Mouse (Mus musculus): ENCODE data around the gene Nxph3. TPM values are rescaled to one million over a fixed set of nuclear protein-coding genes. Genes with fewer than 3 reads are reported as not detected.

Nxph3 gene
- 0.51 and 0.75 TPM in 2 replicates for polyA plus RNA-seq (2015; fragmentation: Nextera tagmentation; extraction: Ambion mirVana)

DNA sequence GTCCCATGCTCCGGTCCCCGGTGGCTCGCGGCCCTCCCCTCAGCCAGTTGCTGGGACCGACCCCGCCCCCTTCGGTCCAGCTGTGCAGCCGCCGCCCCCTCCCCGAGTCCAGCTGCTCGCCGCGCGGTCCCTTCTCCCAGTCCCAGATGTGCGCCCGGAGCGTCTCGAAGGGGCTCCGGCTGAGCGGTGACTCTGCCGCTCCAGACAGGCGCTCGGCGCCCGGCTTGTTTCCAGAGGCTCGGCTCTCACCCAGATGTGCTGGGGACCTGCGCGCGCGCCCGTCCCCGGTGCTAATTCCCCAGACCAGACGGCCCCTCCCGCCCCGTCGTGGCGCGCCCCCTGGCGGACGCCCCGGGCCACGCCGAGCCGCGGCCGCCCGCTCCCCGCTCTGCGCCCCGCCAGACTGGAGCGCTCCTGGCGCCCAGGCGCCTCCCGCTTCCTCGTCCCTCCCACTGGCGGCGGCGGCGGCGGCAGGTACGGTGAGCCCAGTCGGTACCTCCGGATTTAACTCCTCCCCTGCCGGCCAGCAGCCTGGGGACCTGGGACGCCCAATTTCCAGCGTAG is at the start of gene Nxph3:
TSS of gene Nxph3 (minus strand) at position 273 of the 564 bp plus-strand sequence.
- H3K27ac ChIP-seq, result no peak within 1 kb of the TSS
- peak within 1 kb of the TSS; percentile 46 for H3K4me3 ChIP-seq (replicated peaks; ENCODE audit: low read depth, low read length)
- H3K36me3 ChIP-seq (ENCODE audit: insufficient read depth, low read length), result no peaks in the 10 kb centered on the region
- peak within 1 kb of the TSS; percentile 23; the same call in 1 of the 2 replicates for H3K9ac ChIP-seq (ENCODE audit: low read depth, low read length)
- H3K9me3 ChIP-seq (replicated peaks; ENCODE audit: low read length), result no peaks in the 10 kb centered on the region
- peak; percentile 33; the same call in 1 of the 2 replicates for ATAC-seq (replicated peaks; ENCODE audit: low FRiP score, low read depth)
- TF ChIP-seq CTCF (IDR thresholded peaks at IDR 0.05; ENCODE audit: low read depth), result peak; percentile 50
- peaks cover 28% of the 10 kb centered on the region; the same call in 1 of the 2 replicates for H3K27me3 ChIP-seq (ENCODE audit: insufficient read depth, low read length)
- H3K4me2 ChIP-seq (ENCODE audit: low read length), result peak within 1 kb of the TSS; percentile 82
- no peaks in the 10 kb centered on the region; the same call in 1 of the 2 replicates for H3K4me1 ChIP-seq (replicated peaks; ENCODE audit: insufficient read depth, low read length)
- 4% methylated on average over 52 of the region's 66 CpGs for WGBS
- DNase-seq (ENCODE audit: low spot score), result peak; percentile 50

GRCm38 (mm10) chr11:95563849-95564248 is 49.5 kb upstream of the Nxph3 start:
- ATAC-seq (replicated peaks; ENCODE audit: low FRiP score, low read depth) (no peak), DNase-seq (ENCODE audit: low spot score) (no peak)
- Histone ChIP-seq H3K9me3 (replicated peaks; ENCODE audit: low read length) (no peaks in the 10 kb centered on the region), H3K4me3 (replicated peaks; ENCODE audit: low read depth, low read length) (no peak overlapping the region), H3K4me1 (replicated peaks; ENCODE audit: insufficient read depth, low read length) (0 out of 2 replicates have a peak, but pooled peaks cover under 1% of the 10 kb centered on the region), H3K36me3 (ENCODE audit: insufficient read depth, low read length) (no peaks in the 10 kb centered on the region), H3K9ac (ENCODE audit: low read depth, low read length) (no peak overlapping the region), H3K27ac (no peak overlapping the region), H3K27me3 (ENCODE audit: insufficient read depth, low read length) (no peaks in the 10 kb centered on the region), H3K4me2 (ENCODE audit: low read length) (no peak overlapping the region)
- WGBS, result 93% methylated on average over 5 of the region's 5 CpGs
- 0 out of 2 replicates have a peak, but pooled peaks have one; percentile 8 for TF ChIP-seq CTCF (IDR thresholded peaks at IDR 0.05; ENCODE audit: low read depth)

- DNase-seq (ENCODE audit: low spot score), result no peak
- no peaks in the 10 kb centered on the region for H3K36me3 ChIP-seq (ENCODE audit: insufficient read depth, low read length)
- H3K4me3 ChIP-seq (replicated peaks; ENCODE audit: low read depth, low read length), result no peak overlapping the region
- TF ChIP-seq CTCF (IDR thresholded peaks at IDR 0.05; ENCODE audit: low read depth), result no peak
- no peak for ATAC-seq (replicated peaks; ENCODE audit: low FRiP score, low read depth)
- no peaks in the 10 kb centered on the region for H3K27me3 ChIP-seq (ENCODE audit: insufficient read depth, low read length)
- no peaks in the 10 kb centered on the region for H3K9me3 ChIP-seq (replicated peaks; ENCODE audit: low read length)
- H3K9ac ChIP-seq (ENCODE audit: low read depth, low read length), result no peak overlapping the region
- H3K4me1 ChIP-seq (replicated peaks; ENCODE audit: insufficient read depth, low read length), result no peaks in the 10 kb centered on the region
- no peak overlapping the region for H3K4me2 ChIP-seq (ENCODE audit: low read length)
- WGBS, result 61% methylated on average over 3 of the region's 3 CpGs
- H3K27ac ChIP-seq, result no peak overlapping the region
These were observed 46.4 kb upstream of the Nxph3 start for GRCm38 (mm10) chr11:95560773-95561172.

GRCm38 (mm10) chr11:95559761-95560160 is 45.4 kb upstream of the Nxph3 start:
- TF ChIP-seq CTCF (IDR thresholded peaks at IDR 0.05; ENCODE audit: low read depth), result no peak
- no peaks in the 10 kb centered on the region for H3K9me3 ChIP-seq (replicated peaks; ENCODE audit: low read length)
- H3K4me1 ChIP-seq (replicated peaks; ENCODE audit: insufficient read depth, low read length), result no peaks in the 10 kb centered on the region; the same call in 1 of the 2 replicates
- WGBS, result 68% methylated on average over 2 of the region's 2 CpGs
- H3K27ac ChIP-seq, result no peak overlapping the region
- no peak overlapping the region for H3K9ac ChIP-seq (ENCODE audit: low read depth, low read length)
- no peak for ATAC-seq (replicated peaks; ENCODE audit: low FRiP score, low read depth)
- DNase-seq (ENCODE audit: low spot score), result no peak
- no peak overlapping the region for H3K4me3 ChIP-seq (replicated peaks; ENCODE audit: low read depth, low read length)
- H3K36me3 ChIP-seq (ENCODE audit: insufficient read depth, low read length), result no peaks in the 10 kb centered on the region
- no peaks in the 10 kb centered on the region for H3K27me3 ChIP-seq (ENCODE audit: insufficient read depth, low read length)
- no peak overlapping the region for H3K4me2 ChIP-seq (ENCODE audit: low read length)

- Histone ChIP-seq H3K4me3 (replicated peaks; ENCODE audit: low read depth, low read length) (no peak overlapping the region), H3K4me1 (replicated peaks; ENCODE audit: insufficient read depth, low read length) (no peaks in the 10 kb centered on the region; the same call in 1 of the 2 replicates), H3K27ac (no peak overlapping the region), H3K27me3 (ENCODE audit: insufficient read depth, low read length) (no peaks in the 10 kb centered on the region), H3K36me3 (ENCODE audit: insufficient read depth, low read length) (no peaks in the 10 kb centered on the region), H3K9me3 (replicated peaks; ENCODE audit: low read length) (no peaks in the 10 kb centered on the region), H3K4me2 (ENCODE audit: low read length) (no peak overlapping the region), H3K9ac (ENCODE audit: low read depth, low read length) (no peak overlapping the region)
- no peak for TF ChIP-seq CTCF (IDR thresholded peaks at IDR 0.05; ENCODE audit: low read depth)
- 60% methylated on average over 6 of the region's 6 CpGs for WGBS
- no peak for DNase-seq (ENCODE audit: low spot score)
- ATAC-seq (replicated peaks; ENCODE audit: low FRiP score, low read depth), result no peak
These were observed 43.3 kb upstream of the Nxph3 start for GRCm38 (mm10) chr11:95557719-95558118.

DNA sequence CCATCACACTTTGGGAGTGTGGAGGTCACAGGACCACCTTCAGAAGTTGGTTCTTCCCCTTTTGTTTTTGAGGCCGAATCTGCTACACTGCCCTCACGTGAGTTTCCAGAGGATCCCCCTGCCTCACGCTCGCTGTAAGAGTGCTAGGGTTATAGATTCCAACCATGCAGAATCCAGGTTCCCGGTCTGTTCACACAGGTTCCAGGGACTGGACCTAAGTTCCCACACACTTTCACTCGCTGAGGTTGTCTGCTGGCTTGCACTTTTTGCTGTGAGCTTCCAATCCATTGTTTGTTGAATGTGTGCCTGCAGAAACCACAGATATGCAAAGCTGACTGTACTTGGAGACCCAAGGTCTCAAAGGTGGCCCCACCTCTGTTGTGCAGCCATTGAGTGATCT is 42.7 kb upstream of the Nxph3 start:
- ATAC-seq (replicated peaks; ENCODE audit: low FRiP score, low read depth), result no peak
- Histone ChIP-seq H3K27me3 (ENCODE audit: insufficient read depth, low read length) (no peaks in the 10 kb centered on the region), H3K4me2 (ENCODE audit: low read length) (no peak overlapping the region), H3K36me3 (ENCODE audit: insufficient read depth, low read length) (no peaks in the 10 kb centered on the region), H3K4me3 (replicated peaks; ENCODE audit: low read depth, low read length) (no peak overlapping the region), H3K9ac (ENCODE audit: low read depth, low read length) (no peak overlapping the region), H3K27ac (no peak overlapping the region), H3K4me1 (replicated peaks; ENCODE audit: insufficient read depth, low read length) (no peaks in the 10 kb centered on the region; the same call in 1 of the 2 replicates), H3K9me3 (replicated peaks; ENCODE audit: low read length) (no peaks in the 10 kb centered on the region)
- no peak for DNase-seq (ENCODE audit: low spot score)
- WGBS, result 85% methylated on average over 6 of the region's 6 CpGs
- no peak for TF ChIP-seq CTCF (IDR thresholded peaks at IDR 0.05; ENCODE audit: low read depth)

Data from kidney, postnatal 0 days (tissue).